Mouse (Mus musculus) stomach, postnatal 0 days (tissue): ENCODE measurements around the gene Chmp4b. TPM values are rescaled to one million over a fixed set of nuclear protein-coding genes. Genes with fewer than 3 reads are reported as not detected.

ENCODE experiments used
- ATAC-seq: fragments of 200-750 bp; cut with Nextera tagmentation; 2 replicates; pipeline ENCODE4 v1.8.0; 2017; ENCODE audit not compliant: low FRiP score, low TSS enrichment
- DNase-seq: peaks from one replicate; pipeline ENCODE4 v3.0.0-alpha.2; 2016; ENCODE audit warnings: low spot score
- H3K27ac ChIP-seq: fragments of 300-500 bp; sonication (generic); replicated peaks from 2 replicates; pipeline ENCODE4 v1.5.1; 2014; ENCODE audit warnings: mild to moderate bottlenecking, control low read depth
- H3K27me3 ChIP-seq: fragments of 300-500 bp; sonication (generic); 2 replicates; pipeline ENCODE4 v1.6.1; 2014; ENCODE audit warnings: low read length; ENCODE audit not compliant: control insufficient read depth, insufficient read depth
- H3K36me3 ChIP-seq: fragments of 300-500 bp; sonication (generic); 2 replicates; pipeline ENCODE4 v1.6.1; 2014; ENCODE audit warnings: low read length, mixed read lengths; ENCODE audit not compliant: control insufficient read depth, insufficient read depth
- H3K4me1 ChIP-seq: fragments of 300-500 bp; sonication (generic); replicated peaks from 2 replicates; pipeline ENCODE4 v1.6.1; 2014; ENCODE audit warnings: antibody characterized with exemption; ENCODE audit not compliant: control insufficient read depth, insufficient read depth
- H3K4me2 ChIP-seq: fragments of 300-500 bp; sonication (generic); replicated peaks from 2 replicates; pipeline ENCODE4 v1.6.1; 2014; ENCODE audit warnings: low read depth, mild to moderate bottlenecking, control low read depth, moderate library complexity
- H3K4me3 ChIP-seq: fragments of 300-500 bp; sonication (generic); 2 replicates; pipeline ENCODE4 v1.5.1; 2014; ENCODE audit warnings: low read depth, low read length, control low read depth
- H3K9ac ChIP-seq: fragments of 300-500 bp; sonication (generic); 2 replicates; pipeline ENCODE4 v1.6.1; 2014; ENCODE audit warnings: mild to moderate bottlenecking, low read length, control low read depth, mixed read lengths
- H3K9me3 ChIP-seq: fragments of 300-500 bp; sonication (generic); 2 replicates; pipeline ENCODE4 v1.6.1; 2016; ENCODE audit warnings: low read length; ENCODE audit not compliant: control insufficient read depth
- CTCF ChIP-seq: IDR thresholded peaks from 2 replicates; pipeline ENCODE4 v1.5.1; 2016; ENCODE audit warnings: antibody characterized with exemption, low read depth, mild to moderate bottlenecking, moderate library complexity
- EP300 ChIP-seq: optimal IDR thresholded peaks from 2 replicates; pipeline ENCODE3; 2016; ENCODE audit warnings: antibody characterized with exemption
- WGBS: fragments of 180-500 bp; shearing (Covaris S2); extraction: QIAGEN DNeasy Blood & Tissue Kit; methylation state at CpG from one replicate; pipeline ENCODE4 v1.1.7; 2014; 5-methylcytosine and 5-hydroxymethylcytosine counted together
- polyA plus RNA-seq: library from polyadenylated mRNA; unstranded; fragments of >200 nt; fragmentation: Nextera tagmentation; extraction: Ambion mirVana; gene quantifications from 2 replicates; pipeline ENCODE4 v1.2.1, GENCODE M21; 2015

Chmp4b gene
- polyA plus RNA-seq, 1 experiment from 2014 or later = 42.7 TPM

- no peak for TF ChIP-seq EP300
- TF ChIP-seq CTCF = no peak
- Histone ChIP-seq H3K4me3 (no peak overlapping the region), H3K36me3 (peaks cover 12% of the 10 kb centered on the region), H3K27me3 (no peaks in the 10 kb centered on the region), H3K27ac (no peak overlapping the region), H3K4me2 (no peak overlapping the region), H3K9ac (no peak overlapping the region), H3K4me1 (no peaks in the 10 kb centered on the region), H3K9me3 (no peaks in the 10 kb centered on the region)
- no peak for ATAC-seq
- WGBS = 91% methylated on average over 4 of the region's 4 CpGs
- DNase-seq = no peak
Measured at GRCm38 (mm10) chr2:154699360-154699759, 47.9 kb downstream of the Chmp4b start.

- Histone ChIP-seq H3K27me3 (no peaks in the 10 kb centered on the region), H3K36me3 (peaks cover 6% of the 10 kb centered on the region), H3K4me2 (no peak overlapping the region), H3K4me1 (no peaks in the 10 kb centered on the region), H3K9ac (no peak overlapping the region), H3K9me3 (no peaks in the 10 kb centered on the region), H3K4me3 (no peak overlapping the region), H3K27ac (no peak overlapping the region)
- WGBS = 72% methylated on average over 2 of the region's 2 CpGs
- no peak for DNase-seq
- TF ChIP-seq EP300 (no peak), CTCF (no peak)
- ATAC-seq = no peak
Measured at GRCm38 (mm10) chr2:154700177-154700576, 48.7 kb downstream of the Chmp4b start.

- no peaks in the 10 kb centered on the region for H3K27me3 ChIP-seq
- no peak overlapping the region for H3K27ac ChIP-seq
- H3K9me3 ChIP-seq = no peaks in the 10 kb centered on the region
- H3K4me3 ChIP-seq = no peak overlapping the region
- ATAC-seq (0 out of 2 replicates have a peak, but pooled peaks have one; percentile 63), DNase-seq (peak; percentile 75)
- WGBS = 5% methylated on average over 17 of the region's 17 CpGs
- H3K4me1 ChIP-seq = no peaks in the 10 kb centered on the region
- TF ChIP-seq CTCF (peak; percentile 98), EP300 (no peak)
- H3K9ac ChIP-seq = no peak overlapping the region
- H3K4me2 ChIP-seq = peak overlapping the region; percentile 25
- H3K36me3 ChIP-seq = no peaks in the 10 kb centered on the region
Measured at GRCm38 (mm10) chr2:154702637-154703315, 51.3 kb downstream of the Chmp4b start.

GRCm38 (mm10) chr2:154706526-154707280 lies 55.2 kb downstream of the Chmp4b start:
- DNase-seq (no peak), ATAC-seq (no peak)
- H3K36me3 ChIP-seq = no peaks in the 10 kb centered on the region
- H3K4me2 ChIP-seq = no peak overlapping the region
- H3K27ac ChIP-seq = no peak overlapping the region
- no peaks in the 10 kb centered on the region for H3K4me1 ChIP-seq
- no peak overlapping the region for H3K9ac ChIP-seq
- H3K4me3 ChIP-seq = no peak overlapping the region
- no peaks in the 10 kb centered on the region for H3K9me3 ChIP-seq
- WGBS = 67% methylated on average over 11 of the region's 11 CpGs
- TF ChIP-seq EP300 = no peak
- no peak for TF ChIP-seq CTCF
- no peaks in the 10 kb centered on the region for H3K27me3 ChIP-seq

- DNase-seq (no peak), ATAC-seq (no peak)
- no peak overlapping the region for H3K4me2 ChIP-seq
- no peak for TF ChIP-seq EP300
- TF ChIP-seq CTCF = no peak
- H3K27ac ChIP-seq = no peak overlapping the region
- 60% methylated on average over 7 of the region's 7 CpGs for WGBS
- H3K4me3 ChIP-seq = no peak overlapping the region
- H3K9me3 ChIP-seq = no peaks in the 10 kb centered on the region
- no peaks in the 10 kb centered on the region for H3K36me3 ChIP-seq
- no peaks in the 10 kb centered on the region for H3K4me1 ChIP-seq
- no peak overlapping the region for H3K9ac ChIP-seq
- H3K27me3 ChIP-seq = no peaks in the 10 kb centered on the region
Measured at GRCm38 (mm10) chr2:154707284-154707683, 55.8 kb downstream of the Chmp4b start.

- H3K9ac ChIP-seq = no peak overlapping the region
- DNase-seq (no peak), ATAC-seq (no peak)
- H3K4me2 ChIP-seq = no peak overlapping the region
- H3K9me3 ChIP-seq = no peaks in the 10 kb centered on the region
- no peak for TF ChIP-seq EP300
- no peak for TF ChIP-seq CTCF
- H3K36me3 ChIP-seq = no peaks in the 10 kb centered on the region
- H3K4me3 ChIP-seq = no peak overlapping the region
- no peak overlapping the region for H3K27ac ChIP-seq
- H3K4me1 ChIP-seq = no peaks in the 10 kb centered on the region
- WGBS = 51% methylated on average over 7 of the region's 7 CpGs
- H3K27me3 ChIP-seq = no peaks in the 10 kb centered on the region
Measured at GRCm38 (mm10) chr2:154707830-154708385, 56.4 kb downstream of the Chmp4b start.
